Mouse (Mus musculus) brain, embryonic 14.5 days (tissue): Measurements from ENCODE around the gene Zw10. TPM values are rescaled to one million over a fixed set of nuclear protein-coding genes. Genes with fewer than 3 reads are reported as not detected.
A peak's percentile ranks its signal among the peaks of the same experiment; 100 is the strongest.

Source experiments
- DNase-seq: peaks from one replicate; pipeline ENCODE4 v3.0.0-alpha.2; 2011; ENCODE audit warnings: low read depth
- CTCF ChIP-seq: fragments of 200-500 bp; IDR thresholded peaks from 2 replicates; pipeline ENCODE4 v1.5.1; 2012; ENCODE audit warnings: inconsistent platforms, mild to moderate bottlenecking, moderate library complexity, borderline replicate concordance; ENCODE audit not compliant: insufficient read depth, insufficient read length; ENCODE audit errors: extremely low read depth
- POLR2A ChIP-seq: fragments of 200-500 bp; IDR thresholded peaks from 2 replicates; pipeline ENCODE4 v1.6.1; 2012; ENCODE audit warnings: mild to moderate bottlenecking, inconsistent platforms, borderline replicate concordance; ENCODE audit not compliant: poor library complexity, insufficient read depth, insufficient read length, severe bottlenecking; ENCODE audit errors: extremely low read depth
- polyA plus RNA-seq: library from polyadenylated mRNA; depleted of rRNA; stranded (reverse); fragments of >200 nt; gene quantifications from 2 replicates; pipeline ENCODE4 v1.2.3, GENCODE M21; 2012; rRNA removed

Gene Zw10
- polyA plus RNA-seq, 1 experiment = 28.9 TPM

DNA sequence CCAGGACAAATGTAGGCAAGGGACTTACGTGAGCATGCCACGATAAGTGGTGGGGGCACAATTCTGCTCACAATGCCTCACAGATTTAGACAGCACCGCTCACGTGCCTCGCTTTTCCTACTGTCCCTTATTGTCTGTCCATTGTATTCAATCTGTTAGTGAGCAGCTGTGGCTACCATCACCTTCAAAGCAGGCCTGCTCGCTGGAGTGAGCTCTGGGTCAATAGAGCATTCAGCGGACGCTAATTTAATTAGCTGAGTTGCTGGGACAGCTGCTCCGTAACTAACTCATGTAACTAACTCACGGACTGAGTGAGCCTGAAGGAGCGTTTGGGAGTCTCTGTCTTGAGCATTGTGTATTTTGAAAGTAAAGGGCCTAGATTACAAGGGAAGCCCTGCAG lies 31.9 kb downstream of the Zw10 start:
- peak; percentile 71 for DNase-seq

GRCm38 (mm10) chr9:49098871-49099270 lies 43.5 kb downstream of the Zw10 start:
- no peak for TF ChIP-seq CTCF
- no peak for TF ChIP-seq POLR2A
- no peak for DNase-seq

More for the DNA sequence above, 31.9 kb downstream of the Zw10 start:
- TF ChIP-seq POLR2A (no peak), CTCF (no peak)

DNA sequence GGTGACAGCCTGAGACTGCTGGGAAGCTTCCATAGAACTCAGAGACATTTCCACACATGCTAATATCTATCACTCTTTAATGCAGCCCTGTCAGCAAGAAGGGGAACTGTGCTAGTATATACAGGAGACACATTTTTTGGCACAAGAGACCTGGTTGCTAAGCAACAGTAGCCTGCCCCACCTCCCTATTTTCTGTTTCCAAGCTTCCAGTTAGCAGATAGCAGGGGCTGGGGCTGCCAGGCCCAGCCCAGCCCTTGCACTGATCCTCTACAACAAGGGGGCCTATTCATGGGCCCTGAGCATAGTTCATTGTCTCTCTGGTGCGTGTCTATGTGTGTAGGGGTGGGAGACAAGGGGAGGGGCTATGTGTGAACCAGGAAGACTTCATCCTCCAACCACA lies 46.9 kb downstream of the Zw10 start:
- DNase-seq = peak; percentile 90
- no peak for TF ChIP-seq POLR2A

DNA sequence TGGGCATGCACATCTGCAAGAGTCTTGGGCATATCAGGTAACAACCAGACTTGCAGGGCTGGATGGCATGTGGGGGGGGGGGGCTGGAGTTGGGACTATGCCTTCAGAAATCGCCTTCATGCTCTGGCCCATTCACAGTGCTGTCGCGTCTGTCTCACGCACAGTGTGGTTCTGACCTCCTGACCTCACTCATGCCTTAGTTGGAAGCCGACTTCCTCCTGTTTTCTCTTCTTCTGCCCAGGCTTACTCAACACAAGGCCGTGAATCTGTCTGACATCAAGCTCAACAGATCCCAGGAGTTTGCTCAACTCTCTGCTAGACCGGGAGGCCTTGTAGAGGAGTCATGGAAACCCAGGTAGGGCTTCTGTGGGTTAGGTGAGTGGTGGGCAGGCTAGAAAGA lies 53.7 kb downstream of the Zw10 start:
- no peak for DNase-seq
- TF ChIP-seq POLR2A (no peak), CTCF (no peak)

GRCm38 (mm10) chr9:49110476-49111220 lies 55.2 kb downstream of the Zw10 start:
- no peak for DNase-seq
- TF ChIP-seq CTCF = no peak
- TF ChIP-seq POLR2A = no peak

- DNase-seq = no peak
- no peak for TF ChIP-seq CTCF
- TF ChIP-seq POLR2A = no peak
Observed at GRCm38 (mm10) chr9:49111296-49111695, 55.9 kb downstream of the Zw10 start.

DNA sequence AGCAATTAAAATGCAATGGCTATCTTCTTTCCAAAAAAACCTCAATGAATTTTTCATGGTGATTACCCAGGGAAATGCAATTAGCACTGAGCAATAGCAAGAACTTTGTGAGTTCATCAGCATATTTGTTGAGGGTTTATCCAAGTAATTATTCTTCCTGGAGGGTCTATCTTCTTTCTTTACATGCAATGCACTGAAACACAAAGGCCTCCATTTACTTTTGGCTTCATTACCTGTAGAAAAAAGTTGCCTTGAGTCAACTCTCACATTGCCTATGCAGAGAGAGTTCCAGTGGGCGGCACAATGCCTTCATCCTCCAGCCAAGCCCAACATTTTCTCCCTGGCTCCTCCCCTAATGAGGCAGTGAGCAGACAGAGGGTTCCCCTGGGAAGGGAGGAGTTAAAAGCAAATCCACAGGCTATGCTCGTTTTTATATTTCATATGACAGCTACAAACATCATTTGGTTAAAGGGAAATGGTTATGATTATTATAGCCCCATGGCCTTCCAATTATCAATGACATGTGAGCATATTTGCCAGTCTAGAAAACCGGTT lies 62.9 kb downstream of the Zw10 start:
- TF ChIP-seq POLR2A (no peak), CTCF (no peak)
- DNase-seq = peak; percentile 78

- TF ChIP-seq POLR2A = no peak
- TF ChIP-seq CTCF = no peak
Observed at GRCm38 (mm10) chr9:49119759-49120158, 64.3 kb downstream of the Zw10 start.

GRCm38 (mm10) chr9:49125706-49126105 lies 70.3 kb downstream of the Zw10 start:
- DNase-seq = no peak
- TF ChIP-seq POLR2A (no peak), CTCF (no peak)

More at GRCm38 (mm10) chr9:49119759-49120158, 64.3 kb downstream of the Zw10 start:
- no peak for DNase-seq

Other genes starting within 250 kb of the Zw10 start
- 2.3 and 4.1 TPM in 2 replicates for gene Zbtb16, start 219.4 kb upstream of the Zw10 start, polyA plus RNA-seq
- 2.5 and 3.6 TPM in 2 replicates for gene Htr3a, start 144.5 kb upstream of the Zw10 start, polyA plus RNA-seq
- gene Htr3b, start 90.6 kb upstream of the Zw10 start, polyA plus RNA-seq = 0.14 TPM in 1 of 2 replicates, not detected in the other
- gene Usp28, start 70.2 kb upstream of the Zw10 start, polyA plus RNA-seq = 44.9 and 49.2 TPM in 2 replicates
- gene Tmprss5, start 25.6 kb downstream of the Zw10 start, polyA plus RNA-seq = 1.8 and 2.2 TPM in 2 replicates
- not detected in 2 replicates for gene Gm4894, start 194.9 kb downstream of the Zw10 start, polyA plus RNA-seq